Mouse (Mus musculus): ENCODE results near the gene Uspl1. TPM values are rescaled to one million over a fixed set of nuclear protein-coding genes. Genes with fewer than 3 reads are reported as not detected.

Uspl1 gene
- total RNA-seq, 2 experiments from 2014 or later: 29.9 to 40.6 TPM

DNA sequence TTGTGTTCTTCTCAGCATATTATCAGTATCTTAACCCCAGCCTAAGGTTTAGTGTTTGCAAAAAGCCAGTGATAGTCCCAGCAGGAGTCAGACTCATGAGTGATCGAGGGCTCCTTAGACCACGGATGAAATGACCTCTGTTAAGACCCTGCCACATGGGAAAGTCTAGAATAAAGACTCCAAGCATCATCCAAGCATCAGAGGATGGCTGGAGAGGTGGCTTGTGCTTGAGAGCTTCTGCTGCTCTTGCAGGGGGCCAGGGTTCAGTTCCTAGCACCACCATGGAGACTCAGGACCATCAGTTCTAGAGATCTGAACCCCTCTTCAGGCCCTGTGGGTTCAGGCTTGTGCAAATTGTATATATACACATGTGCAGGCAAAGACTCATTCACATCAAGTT, 16.1 kb upstream of the Uspl1 start:
- DNase-seq: no peak

DNA sequence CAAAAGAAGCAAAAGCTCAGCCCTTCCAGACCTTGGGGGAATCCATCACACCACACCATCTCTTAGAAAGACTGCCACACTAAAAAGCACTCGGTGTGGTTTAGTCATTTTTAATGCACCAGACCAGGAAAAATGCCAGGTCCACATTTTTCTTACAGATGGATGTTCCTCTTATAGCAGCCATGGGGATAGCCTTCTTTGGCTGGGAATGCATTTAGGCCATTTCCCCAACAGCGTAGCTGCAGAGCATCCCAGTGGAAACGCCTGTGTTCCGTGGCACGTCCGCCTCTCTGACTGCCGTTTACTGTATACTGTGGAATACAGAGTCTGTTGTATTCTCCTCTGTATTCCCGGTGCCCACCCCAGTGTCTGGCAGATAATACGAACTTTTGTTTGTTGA, 15.3 kb upstream of the Uspl1 start:
- DNase-seq: no peak

DNA sequence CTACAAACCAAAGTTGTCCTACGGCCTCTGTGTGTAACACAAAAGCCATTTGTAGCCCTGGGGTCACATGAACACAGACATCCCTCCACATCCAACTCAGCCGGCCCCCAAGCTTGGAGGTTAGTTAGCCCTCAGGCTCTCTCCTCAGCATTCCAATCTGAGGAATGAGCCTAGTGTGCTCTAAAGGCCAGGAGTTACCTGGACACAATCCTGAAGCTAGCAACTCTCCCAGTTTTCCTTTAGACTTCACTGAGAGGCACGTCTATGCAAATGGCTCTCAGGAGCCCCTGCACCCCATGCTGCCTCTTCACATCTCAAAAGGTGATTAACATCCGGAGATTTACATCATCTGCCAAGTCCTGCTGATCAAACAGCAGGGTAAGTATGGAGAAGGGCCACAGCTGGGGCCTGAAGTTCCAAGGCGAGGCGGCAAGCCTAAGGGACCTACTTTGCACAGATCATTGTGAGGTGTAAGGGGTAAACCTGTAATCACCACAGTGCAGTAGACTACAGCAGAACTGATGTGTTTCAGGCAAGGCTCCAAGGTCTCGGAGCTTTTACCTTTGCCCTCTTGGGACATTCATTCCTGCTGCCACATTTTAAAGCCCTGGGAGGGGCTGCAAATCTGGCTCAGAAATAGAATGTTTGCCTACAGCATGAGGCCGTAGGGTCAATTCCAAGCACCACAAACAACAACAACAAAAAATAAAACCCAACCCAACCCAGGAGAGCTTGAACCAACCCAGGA, 13.1 kb upstream of the Uspl1 start:
- DNase-seq: no peak

DNA sequence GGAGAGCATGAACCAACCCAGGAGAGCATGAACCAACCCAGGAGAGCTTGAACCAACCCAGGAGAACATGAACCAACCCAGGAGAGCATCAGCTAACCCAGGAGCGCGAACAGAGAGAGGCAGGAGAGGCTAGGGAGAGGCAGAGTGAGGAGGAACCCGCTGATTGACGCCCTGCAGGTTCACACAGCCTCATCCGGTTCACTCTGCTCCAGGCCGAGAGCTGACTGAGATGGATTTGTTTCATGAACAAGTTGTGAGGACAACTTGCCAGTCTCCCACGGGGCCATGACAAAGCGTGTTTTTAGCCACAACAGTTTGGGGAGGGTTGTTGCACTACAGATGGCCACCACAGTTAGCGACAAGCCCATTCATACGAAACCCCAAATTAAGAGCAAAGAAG, 11.9 kb upstream of the Uspl1 start:
- DNase-seq: no peak

DNA sequence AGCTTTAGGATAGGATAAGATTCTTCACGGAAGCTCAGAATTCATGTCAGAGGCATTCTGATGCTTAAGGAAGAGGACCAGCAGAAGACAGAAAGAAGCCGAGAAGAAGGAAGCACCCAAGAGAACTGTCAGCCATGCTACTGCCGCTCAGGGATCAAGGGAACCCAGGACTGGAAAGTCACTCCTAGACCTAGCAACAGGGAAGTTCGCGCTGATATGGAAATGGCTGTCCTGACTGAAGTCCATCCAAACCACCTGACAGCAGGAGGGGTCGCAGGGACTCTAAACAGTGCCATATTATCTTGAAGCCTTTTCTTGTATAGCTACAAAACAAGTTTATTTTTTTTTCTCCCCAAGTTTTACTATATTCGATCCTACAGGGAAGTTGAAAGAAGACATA, 9.6 kb upstream of the Uspl1 start:
- no peak for DNase-seq

DNA sequence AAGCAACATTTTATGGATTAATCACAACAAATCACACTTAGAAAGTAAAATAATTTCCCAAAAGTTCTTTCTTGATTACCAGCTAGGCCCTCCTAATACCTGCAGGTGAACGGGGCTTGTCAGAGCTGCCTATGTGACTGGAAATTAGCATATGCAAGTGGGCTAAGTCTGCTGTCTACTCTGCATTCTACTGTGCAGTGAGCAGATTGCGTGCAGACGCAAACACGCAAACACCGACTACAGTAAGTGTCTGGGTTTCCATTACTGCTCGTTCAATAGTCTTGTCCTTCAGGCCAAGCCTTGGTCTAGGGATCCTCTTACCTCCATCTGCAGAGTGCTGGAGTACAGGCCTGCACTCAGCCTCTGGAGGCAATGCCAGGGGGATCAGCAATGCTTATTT, 8.4 kb upstream of the Uspl1 start:
- no peak for DNase-seq

DNA sequence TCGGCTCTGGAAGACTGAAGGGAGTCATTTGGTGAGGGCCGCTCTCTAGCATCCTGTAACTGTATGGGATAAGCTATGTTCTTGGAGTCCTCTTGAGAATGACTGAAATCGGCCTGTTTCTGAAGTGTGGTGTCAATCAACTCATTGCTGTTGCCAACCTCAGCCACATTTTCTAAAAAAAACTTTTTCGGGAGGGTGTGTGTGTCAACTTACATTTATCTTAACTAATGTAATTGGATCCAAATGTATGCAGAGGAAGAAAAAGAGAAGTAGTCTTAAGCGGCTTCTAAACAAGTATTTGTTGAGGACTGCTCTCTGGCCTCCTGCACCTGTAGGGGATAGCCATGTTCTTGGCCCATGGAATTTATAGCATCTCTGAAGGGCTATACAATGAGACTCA, 6.1 kb upstream of the Uspl1 start:
- DNase-seq: no peak

DNA sequence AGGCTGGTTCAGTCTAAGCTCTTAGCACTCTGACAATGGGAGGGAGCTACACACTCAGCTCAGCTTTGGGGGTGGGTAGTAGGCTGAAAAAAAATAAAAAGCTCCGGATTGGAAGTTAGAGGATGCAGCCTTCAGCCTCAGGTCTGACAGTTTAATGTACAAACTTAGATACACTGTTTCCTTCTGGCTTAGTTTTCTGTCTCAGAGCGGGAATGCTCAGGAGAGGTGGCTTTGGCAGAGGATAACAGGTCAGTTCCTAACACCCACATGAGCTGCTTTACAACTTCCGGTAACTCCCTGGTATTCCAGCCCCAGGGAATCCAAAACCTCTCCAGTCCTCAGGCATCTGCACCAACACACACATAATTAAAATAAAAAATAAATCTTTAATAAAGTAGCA, 4.3 kb upstream of the Uspl1 start:
- DNase-seq: no peak

DNA sequence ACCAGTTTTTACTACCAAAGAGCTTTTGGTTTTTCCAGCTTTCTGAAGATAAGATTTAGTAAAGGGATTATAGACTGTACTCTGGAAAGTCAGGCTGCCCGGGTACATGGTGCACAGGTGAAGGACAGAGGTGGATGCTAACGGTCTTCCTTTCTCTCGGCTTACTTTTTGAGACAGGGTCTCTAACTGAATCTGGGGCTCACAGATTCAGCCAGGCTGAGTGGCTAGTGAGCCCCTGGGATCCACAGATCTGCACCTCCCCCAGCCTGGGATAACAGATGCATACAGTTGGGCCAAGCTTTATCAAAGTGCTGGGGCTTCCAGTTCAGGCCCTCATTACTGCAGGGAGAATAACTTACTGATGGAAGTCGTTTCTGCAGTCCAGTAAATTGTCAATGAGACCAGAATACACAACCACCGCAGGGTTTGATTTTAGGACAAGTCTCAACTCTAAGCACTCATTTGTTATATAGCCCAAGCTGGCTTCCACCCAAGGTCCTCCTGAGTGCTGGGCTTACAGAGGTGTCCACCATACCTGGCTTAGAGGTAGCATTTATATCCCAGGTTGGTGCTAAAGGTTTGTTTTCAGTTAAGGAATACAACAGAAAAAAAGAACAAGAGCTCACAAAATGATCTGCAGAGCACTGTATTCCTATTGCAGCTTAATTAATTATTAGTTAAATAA, 1.8 kb upstream of the Uspl1 start:
- DNase-seq: no peak

DNA sequence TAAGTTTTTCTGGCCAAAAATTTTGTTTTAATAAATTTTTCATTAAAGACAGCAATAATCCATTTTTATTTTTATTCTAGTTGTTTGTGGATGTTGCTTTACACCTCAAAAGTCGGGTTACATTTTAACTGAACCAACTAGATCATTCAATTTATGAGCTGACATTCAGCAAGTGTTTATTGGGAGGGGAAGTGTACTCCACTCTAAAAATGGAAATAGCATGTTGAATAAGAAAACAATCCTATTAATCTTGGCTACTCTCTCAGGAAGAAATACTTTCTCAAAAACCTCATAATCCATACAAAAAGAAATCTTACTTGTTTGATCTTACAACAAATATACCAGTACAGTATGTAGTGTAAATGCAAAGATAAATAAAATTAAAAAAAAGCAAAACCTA, 1.0 kb upstream of the Uspl1 start:
- DNase-seq: no peak

DNA sequence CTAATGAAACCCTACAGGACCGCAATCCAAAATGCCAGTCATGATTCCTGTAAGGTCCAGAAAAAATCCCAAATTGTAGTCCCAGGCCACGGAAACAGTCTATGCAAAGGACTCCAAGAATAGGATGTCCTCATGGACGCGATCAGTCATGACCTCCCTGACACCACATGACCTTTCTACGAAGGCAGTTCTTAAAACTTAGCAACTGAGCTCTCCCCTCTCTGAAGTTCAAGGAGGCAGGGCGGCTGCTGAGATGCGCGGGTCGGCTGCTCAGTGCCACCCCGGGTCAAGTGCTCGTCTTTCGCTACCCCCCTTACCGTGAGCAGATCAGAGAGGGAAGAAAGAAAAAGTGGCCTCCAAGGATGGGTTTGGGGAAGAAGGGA, 438 bp upstream of the Uspl1 start:
- no peak for DNase-seq

DNA sequence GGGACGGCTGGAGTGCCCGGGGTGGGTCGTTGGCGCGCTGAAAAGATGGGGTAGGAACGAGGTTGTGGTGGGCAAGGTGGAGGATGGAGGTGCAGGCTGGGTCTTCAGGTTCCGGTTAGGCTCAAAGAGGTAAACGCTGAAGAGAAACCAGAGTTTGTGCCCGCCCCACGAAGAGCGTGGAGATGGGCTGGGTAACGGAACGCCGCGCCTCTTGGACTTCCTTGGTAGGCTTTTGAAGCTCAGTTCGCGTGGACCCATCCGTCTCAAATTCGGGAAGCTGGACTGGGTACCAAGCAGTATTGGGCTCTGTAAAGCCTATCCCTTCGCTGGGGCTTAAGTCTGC, 665 bp downstream of the Uspl1 start:
- peak; percentile 55 to 62 for DNase-seq

DNA sequence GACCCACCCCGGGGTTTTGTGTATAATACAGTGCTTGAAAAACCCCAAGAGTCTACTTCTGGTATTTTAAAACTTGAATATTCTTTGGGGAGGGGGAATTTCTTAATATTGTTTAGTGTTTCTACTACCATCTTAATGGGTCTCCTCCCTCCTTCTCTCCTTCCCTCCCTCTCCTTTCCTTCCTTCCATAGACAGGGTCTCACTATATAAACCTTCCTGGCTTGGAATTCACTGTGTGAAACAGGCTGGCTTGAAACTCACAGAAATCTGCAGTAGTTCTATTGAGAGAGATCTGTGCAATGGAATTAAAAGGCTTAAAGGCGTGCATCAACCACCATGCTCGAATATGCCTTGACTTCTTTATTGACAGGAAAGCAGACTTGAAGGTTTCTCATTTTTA, 1.7 kb downstream of the Uspl1 start:
- DNase-seq: no peak

DNA sequence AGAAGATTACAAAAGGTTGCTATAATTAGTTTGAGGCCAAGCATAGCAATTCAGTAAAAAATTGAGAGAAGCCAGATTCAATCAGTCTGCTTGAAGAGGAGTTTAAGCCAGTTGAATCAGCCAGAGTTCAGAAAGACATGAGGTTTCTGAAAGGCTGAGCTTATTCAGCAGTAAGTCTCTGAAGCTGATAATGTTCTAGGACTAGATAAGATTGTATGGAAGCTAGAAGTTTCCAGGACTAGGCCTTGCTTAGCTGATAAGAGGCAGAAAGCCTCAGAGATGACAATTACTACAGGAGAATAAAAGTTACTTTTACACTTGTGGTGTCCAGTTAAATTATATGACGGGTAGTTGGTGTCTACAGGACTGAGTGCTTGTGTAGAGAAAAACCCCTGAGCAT, 6.0 kb downstream of the Uspl1 start:
- no peak for DNase-seq

DNA sequence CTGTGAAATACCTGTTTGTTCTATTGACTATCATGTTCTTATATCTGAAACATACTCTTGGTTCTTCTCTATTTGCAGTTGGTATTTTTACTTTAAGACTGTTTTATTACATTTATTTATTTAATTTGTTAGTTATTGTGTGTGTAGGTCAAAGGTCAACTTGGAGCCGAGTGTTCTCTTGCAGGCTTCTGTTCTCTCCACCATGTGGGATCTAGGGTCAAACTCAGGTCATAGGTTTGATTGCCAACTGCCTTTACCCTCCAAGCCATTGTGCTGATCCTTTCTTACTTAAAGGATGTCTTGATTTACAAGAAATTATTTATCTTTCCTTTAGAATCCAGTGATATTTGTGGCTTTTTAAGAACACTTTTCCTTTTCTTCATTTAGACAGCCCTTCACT, 12.5 kb downstream of the Uspl1 start:
- no peak for DNase-seq

DNA sequence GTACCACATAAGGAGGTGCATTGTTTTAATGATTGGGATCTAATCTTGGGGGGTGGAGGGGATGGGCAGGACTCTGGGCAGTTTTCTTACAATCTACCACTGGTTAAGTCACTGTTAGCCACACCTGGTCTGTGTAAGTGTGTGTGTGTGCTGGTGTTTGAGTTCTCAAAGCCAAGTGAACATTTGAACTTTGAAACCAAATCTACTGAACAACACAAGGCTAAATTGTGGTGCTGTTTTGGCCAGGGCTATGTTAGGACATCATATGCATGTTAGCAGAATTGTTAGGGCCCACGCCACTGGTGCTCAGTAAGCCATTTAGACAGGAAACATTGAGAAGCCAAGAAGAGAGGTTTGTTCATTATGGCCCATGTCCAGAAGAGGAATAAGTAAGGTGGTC, 14.6 kb downstream of the Uspl1 start:
- DNase-seq: no peak

DNA sequence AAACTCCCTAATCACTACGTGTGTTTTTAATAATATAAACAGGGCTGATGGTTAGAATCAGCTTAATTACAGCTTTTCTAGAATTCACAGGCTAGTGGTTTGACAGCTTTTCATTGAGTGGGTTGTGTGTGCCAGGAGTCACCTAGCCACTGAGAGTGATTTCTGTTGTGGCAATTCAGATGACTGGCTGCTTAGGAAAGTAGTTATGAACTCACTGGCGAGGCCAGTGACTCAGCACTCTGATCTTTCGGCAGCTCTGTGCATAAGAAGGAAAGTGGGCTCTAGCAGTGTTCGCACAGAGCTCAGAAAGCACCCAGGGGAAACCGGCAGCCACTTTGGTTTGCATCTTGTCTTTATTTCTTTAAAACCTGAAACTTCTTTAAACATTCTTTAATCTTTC, 18.8 kb downstream of the Uspl1 start:
- DNase-seq: peak; percentile 63 to 67

DNA sequence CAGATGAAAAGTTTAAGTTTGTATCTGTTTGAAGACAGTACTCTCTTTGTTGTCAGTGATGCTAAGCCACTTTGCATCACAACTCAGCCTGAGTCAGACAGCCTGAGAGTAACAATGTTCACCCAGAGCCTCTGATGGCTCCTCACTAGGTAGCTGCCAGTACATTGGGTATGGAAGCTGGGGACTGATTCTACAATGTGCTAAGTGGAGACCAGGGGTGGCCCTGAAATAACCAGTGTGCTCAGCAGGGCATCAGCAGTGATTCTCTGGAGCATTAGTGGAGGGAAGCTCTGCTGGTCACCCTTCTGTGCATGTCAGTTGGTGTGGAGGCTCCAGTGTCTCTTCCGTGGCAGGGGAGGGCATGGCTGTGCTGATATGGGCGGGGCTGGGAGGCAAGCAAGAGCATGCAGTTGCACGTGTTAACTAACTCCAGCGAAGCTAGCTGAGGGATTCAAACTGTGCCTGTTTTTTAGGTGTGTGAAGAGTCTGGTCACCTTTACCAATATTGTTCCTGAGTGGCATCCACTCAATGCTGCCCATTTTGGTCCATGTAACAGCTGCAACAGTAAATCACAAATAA, 19.7 kb downstream of the Uspl1 start:
- DNase-seq: no peak

DNA sequence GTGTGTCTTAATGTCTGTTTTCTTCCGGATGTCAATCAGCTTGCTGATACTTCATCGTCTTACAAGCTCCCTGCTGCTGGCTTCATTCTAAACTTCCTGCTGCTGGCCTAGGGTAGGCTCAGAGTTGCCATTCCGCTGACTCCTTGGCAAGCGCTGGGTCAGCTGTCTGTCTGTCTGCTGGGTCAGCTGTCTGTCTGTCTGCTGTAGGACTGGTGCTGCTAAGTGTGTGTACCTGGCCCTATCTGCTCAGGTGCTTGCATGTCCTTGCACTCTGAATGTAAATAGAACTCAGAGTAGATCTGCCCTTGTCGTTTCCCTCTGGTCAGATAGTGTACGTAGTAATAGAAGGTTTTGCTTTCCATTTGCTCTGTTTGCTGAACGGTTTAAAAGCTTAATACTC, 20.7 kb downstream of the Uspl1 start:
- no peak for DNase-seq

DNA sequence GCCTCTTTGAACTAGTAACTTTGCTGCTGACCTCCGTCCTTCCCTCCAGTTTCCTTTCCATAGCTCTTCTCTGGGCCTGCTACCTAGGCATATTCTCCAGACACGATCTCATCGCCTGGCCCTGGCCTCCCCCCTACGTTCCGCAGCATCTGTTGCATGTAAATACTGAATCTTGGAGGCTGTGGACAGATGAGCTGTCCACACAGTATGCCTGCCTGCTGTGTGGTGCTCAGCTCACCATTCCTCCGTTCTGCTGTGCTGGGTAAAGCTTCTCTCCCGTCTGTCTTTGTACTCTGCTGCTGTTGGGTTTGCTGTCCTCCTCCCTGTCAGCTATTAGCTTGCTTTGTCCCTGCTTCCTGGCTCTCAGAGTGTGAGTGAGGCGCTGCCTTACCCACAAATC, 21.1 kb downstream of the Uspl1 start:
- no peak for DNase-seq

DNA sequence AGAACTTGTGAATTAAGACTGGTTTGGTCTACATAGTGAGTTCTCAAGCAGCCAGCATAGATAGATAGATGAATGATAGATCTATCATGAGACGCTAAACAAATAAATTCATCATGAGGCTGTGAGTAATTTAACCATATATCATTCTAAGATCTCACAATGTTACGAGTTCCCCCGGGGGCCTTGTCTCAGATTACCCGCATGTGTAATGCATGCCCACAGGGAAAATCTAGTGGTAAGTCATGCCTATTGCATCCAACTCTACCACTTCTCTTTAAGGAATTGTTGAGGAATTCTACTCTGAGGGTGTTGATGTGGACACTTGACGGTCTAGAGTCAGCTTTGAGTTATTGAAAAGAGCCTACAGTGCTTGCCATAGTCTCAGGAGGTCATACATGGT, 22.1 kb downstream of the Uspl1 start:
- no peak for DNase-seq

DNA sequence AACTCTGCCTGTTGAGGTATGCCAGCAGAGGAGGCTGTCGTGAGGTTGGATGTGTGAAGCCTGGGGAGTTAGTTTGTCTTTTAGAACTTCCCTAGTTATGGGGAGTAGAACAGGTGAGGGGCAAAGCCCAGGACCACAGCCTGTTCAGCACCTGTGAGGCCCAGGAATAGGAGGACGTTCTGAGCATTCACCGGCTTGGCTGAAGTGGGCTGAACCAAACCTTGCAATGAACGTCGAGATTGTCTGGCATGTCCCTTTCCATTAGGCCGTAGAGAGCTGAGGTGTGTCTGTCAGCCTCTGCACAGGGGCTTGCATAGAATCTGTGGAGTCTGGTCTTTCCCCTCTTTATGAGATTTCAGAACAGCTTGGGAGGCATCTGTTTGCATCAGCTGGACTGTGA, 23.5 kb downstream of the Uspl1 start:
- DNase-seq: no peak

DNA sequence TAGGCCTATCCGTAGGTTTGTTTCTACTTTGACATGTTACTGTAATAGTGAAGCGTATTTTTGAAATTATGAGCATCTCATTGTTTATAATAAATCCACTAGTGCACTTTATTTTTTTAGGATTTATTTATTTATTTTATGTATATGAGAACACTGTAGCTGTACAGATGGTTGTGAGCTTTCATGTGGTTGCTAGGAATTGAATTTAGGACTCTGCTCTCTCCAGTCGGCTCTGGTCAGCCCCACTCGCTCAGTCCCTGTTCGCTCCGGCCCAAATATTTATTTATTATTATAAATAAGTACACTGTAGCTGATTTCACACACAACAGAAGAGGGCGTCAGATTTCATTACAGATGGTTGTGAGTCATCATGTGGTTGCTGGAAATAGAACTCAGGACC, 24.6 kb downstream of the Uspl1 start:
- DNase-seq: no peak

DNA sequence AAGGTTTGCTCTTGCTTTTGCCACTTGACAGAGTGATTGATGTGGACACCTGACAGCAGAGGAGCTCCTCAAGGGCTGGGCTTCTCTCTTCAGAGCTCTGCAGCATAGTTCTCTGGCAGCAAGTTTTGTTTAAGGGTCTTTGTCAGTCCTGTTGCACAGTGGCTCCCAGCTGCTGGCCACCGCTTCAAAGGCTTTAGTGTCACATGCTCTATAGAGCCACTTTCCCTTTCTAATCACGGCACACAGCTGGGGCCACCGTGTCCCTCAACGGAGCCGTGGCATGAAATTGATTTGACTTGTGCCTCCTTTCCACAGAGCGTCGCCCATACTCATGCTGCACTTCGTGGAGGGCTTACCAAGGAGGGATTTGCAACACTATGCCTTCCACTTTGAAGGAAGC, 25.2 kb downstream of the Uspl1 start:
- no peak for DNase-seq
